Mouse (Mus musculus) bone marrow macrophage, adult 2 months (primary cell): ENCODE measurements around the gene 1700015G11Rik. TPM values are rescaled to one million over a fixed set of nuclear protein-coding genes. Genes with fewer than 3 reads are reported as not detected.

Experiments
- H3K27ac ChIP-seq: 2 replicates; pipeline ENCODE4 v1.5.1; 2012; ENCODE audit warnings: low read depth, low read length; ENCODE audit not compliant: insufficient read depth
- H3K4me1 ChIP-seq: 2 replicates; pipeline ENCODE4 v1.6.1; 2012; ENCODE audit warnings: low read length; ENCODE audit not compliant: control insufficient read depth, insufficient read depth
- H3K4me3 ChIP-seq: 2 replicates; pipeline ENCODE4 v1.5.1; 2012; ENCODE audit warnings: mild to moderate bottlenecking, low read length, moderate library complexity; ENCODE audit not compliant: insufficient read depth
- CTCF ChIP-seq: IDR thresholded peaks from 2 replicates; pipeline ENCODE4 v1.5.1; 2012; ENCODE audit warnings: low read depth, mild to moderate bottlenecking, low read length, moderate library complexity
- POLR2A ChIP-seq: IDR thresholded peaks from 2 replicates; pipeline ENCODE4 v1.6.1; 2012; ENCODE audit warnings: mild to moderate bottlenecking, low read depth, low read length, borderline replicate concordance
- polyA plus RNA-seq: library from polyadenylated mRNA; stranded (reverse); fragments of >200 nt; gene quantifications from 2 replicates; pipeline ENCODE4 v1.2.4, GENCODE M21; 2012; ENCODE audit not compliant: missing spikeins, insufficient read depth, insufficient read length

1700015G11Rik gene
- polyA plus RNA-seq, 1 experiment = not detected

DNA sequence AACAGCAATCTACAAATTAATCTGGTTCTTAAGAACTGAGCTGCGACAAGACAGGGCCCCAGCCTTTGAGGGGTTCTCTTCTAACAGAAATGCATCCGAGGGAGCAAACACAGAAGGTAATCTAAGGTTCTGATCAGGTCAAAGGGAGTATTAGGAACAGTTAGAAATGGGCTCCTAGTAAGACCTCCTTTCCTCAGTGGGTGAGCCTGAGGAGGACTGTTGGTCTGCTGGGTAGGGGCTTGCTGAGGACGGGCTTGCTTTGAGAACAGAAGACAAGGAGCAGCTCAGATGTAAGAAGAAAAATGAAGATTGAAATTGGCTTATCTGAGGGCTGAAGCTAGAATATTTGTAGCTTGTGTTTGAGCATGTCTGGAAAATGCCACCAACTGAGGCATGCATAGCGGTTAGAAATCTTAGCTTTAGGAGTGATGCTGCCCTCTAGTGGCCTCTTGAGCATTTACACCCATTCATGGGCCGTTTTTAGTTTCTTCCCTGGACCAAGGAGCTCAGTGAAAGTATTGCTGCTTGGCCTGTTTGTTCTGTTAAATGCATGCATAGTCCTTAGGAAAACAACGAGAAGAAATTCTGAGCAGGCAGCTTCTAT, 43.2 kb downstream of the 1700015G11Rik start:
- H3K27ac ChIP-seq = no peak overlapping the region
- H3K4me3 ChIP-seq = no peak overlapping the region
- H3K4me1 ChIP-seq = no peaks in the 10 kb centered on the region
- TF ChIP-seq CTCF (no peak), POLR2A (no peak)

DNA sequence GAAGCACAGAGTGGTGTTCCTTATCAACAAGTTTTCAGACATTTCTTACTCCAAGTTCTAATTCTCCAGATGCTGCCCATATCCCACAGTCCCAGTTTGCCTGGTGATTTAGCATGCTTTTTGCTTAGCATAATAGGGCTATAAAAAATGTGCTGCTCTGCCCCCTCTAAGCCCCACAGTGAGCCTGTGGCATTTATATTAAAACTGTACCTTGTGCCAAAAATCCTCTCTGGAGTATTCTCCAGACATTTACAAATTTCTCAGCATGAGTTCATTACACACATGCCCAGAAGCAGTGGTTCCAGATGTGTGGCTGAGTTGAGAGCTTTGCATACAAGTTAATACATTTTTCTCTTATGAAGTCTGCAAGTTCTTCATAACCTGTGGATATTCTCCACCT, 46.1 kb downstream of the 1700015G11Rik start:
- Histone ChIP-seq H3K4me3 (no peak overlapping the region), H3K27ac (no peak overlapping the region), H3K4me1 (no peaks in the 10 kb centered on the region)
- TF ChIP-seq POLR2A (no peak), CTCF (no peak)

DNA sequence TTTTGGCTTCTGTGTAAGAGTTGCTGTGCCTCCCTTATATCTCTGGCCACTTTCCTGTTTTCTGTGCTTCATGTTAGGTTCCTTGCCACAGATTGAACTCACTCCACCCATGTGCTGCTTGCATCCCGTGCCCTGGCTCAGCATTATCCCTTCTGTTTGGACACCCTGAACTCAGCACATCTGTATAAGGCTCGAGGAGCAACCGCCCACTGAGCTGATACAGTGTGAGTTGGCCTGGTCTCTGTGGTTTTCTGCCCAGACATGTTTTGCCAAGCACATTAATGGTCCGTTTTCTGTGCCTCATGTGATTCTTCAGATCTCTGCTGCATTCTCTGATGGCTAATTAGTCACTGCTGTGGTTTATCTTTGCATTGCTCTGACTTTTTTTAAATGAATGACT, 47.9 kb downstream of the 1700015G11Rik start:
- no peak overlapping the region for H3K27ac ChIP-seq
- H3K4me1 ChIP-seq = no peaks in the 10 kb centered on the region
- TF ChIP-seq CTCF = no peak
- no peak for TF ChIP-seq POLR2A

DNA sequence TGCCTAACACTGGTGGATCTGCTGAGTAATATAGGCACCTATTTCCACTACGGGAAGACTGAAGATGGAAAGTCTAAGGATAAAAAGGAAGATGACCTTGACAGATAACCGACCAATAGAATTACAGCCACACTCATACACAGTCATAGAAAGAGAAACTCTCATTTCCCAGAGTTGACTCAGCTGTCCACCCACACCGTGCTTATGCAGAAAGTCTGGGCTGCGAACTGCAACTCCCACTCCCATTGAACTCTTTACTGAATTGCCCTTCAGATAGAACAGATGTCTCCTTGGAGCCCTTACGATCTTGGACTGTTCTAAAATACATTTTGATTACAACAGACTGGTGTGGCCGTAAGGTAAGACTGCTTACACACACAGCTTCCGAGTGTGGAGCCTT, 50.8 kb downstream of the 1700015G11Rik start:
- no peaks in the 10 kb centered on the region for H3K4me1 ChIP-seq
- no peak for TF ChIP-seq POLR2A
- TF ChIP-seq CTCF = no peak

More for the DNA sequence above, 47.9 kb downstream of the 1700015G11Rik start:
- H3K4me3 ChIP-seq = no peak overlapping the region

DNA sequence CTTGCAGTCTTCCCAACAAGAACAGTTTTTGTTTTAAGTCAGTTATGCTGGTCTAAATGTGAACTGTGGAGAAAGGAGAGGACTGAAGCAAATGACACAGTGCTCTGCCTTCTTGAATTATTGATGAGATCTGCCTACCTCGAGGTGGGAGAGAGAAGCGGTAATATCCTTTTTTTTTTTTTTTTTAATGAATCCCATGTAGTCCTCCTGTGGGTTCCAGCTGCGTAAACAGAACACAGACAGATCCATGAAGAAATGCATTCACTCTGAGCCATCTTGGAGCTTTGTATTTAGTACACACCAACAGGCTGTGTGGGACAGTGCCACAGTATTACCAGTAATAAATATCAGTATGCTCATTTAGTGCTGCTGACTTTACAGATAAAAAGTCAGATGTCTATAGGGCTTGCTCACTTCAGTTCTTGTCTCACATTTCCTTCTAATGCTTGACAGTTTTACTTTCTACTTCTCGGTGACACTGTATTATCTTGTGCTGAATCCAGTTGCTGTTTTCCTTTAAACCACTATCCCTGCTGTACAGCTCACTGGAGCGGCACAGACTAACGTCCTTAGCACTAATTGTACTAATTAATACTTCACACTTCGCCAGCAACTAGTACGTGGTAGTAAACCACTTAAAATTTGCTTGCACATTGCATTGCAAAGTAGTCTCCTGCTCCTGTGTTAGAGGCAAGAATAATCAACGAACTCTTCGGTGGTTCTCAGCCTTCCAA, 53.1 kb downstream of the 1700015G11Rik start:
- Histone ChIP-seq H3K27ac (no peak overlapping the region), H3K4me3 (no peak overlapping the region), H3K4me1 (no peaks in the 10 kb centered on the region)
- TF ChIP-seq CTCF (no peak), POLR2A (no peak)

More for the DNA sequence above, 50.8 kb downstream of the 1700015G11Rik start:
- H3K27ac ChIP-seq = no peak overlapping the region
- no peak overlapping the region for H3K4me3 ChIP-seq

Other genes starting within 250 kb of the 1700015G11Rik start
- gene Gas2, start 153.7 kb downstream of the 1700015G11Rik start, polyA plus RNA-seq = 1.4 and 2.1 TPM in 2 replicates
- 2.8 and 3.8 TPM in 2 replicates for gene Fancf, start 153.5 kb downstream of the 1700015G11Rik start, polyA plus RNA-seq
- 3.5 and 6.0 TPM in 2 replicates for gene Svip, start 9.7 kb downstream of the 1700015G11Rik start, polyA plus RNA-seq